Mouse (Mus musculus) ES-Bruce4 (cell line): ENCODE measurements around the gene Cdk2.

Experiments used
- CTCF ChIP-seq: IDR thresholded peaks from one replicate; pipeline ENCODE4 v1.8.1; 2011; ENCODE audit warnings: low read depth, low read length
- POLR2A ChIP-seq: IDR thresholded peaks from one replicate; pipeline ENCODE4 v1.8.1; 2011; ENCODE audit warnings: low read length; ENCODE audit not compliant: insufficient read depth

DNA sequence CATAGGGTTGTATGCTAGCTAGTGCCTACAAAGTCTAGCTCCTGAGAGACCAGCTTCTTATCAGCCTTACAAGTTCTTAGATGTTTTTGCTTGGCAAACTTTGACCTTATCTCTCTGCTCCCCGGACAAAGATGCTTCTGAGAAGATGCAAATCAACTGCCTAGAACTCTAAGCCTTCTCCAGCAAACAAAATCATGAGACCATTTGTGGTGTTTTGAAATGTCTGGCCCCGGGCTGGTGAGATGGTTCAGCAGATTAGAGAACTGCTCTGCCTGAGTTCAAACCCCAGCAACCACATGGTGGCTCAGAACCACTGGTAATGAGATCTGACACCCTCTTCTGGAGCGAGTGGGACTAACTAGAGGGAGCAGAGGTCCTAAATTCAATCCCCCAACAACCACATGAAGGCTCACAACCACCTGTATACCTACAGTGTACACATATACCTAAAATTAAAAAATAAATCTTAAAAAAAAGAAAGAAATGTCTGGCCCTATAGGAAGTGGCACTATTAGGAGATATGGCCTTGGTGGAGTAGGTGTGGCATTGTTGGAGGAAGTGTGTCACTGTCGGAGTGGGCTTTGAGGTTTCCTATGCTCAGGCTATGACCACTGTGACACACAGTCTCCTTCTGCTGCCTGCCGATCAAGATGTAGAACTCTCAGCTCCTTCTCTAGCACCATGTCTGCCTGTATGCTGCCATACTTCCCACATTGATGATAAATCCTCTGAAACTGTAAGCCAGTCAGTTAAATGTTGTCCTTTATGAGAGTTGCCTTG is 41.2 kb downstream of the Cdk2 start:
- no peak for TF ChIP-seq CTCF
- no peak for TF ChIP-seq POLR2A
